Mouse (Mus musculus) MEL (cell line): Measurements from ENCODE around the gene Ccdc157. TPM values are rescaled to one million over a fixed set of nuclear protein-coding genes. Genes with fewer than 3 reads are reported as not detected.

Experiments
- DNase-seq: peaks from one replicate; pipeline ENCODE4 v3.0.0; 2011; ENCODE audit warnings: low read depth, low spot score
- H3K27ac ChIP-seq: 2 replicates; pipeline ENCODE4 v1.5.1; 2012; ENCODE audit warnings: low read depth, mild to moderate bottlenecking, control low read depth, low read length, moderate library complexity; ENCODE audit not compliant: control insufficient read depth
- H3K27me3 ChIP-seq, 2 experiments: fragments of 150-350 bp in 1 of 2; sonication (generic) in 1 of 2; 2 replicates each; pipeline ENCODE4 v1.6.1; 2012; ENCODE audit warnings: low read length in 2 of 2, mild to moderate bottlenecking in 2 of 2, improper control_type of control experiment in 1 of 2, moderate library complexity in 1 of 2; ENCODE audit not compliant: insufficient read depth in 2 of 2, control insufficient read depth in 1 of 2
- H3K36me3 ChIP-seq, 2 experiments: 2 replicates each; pipeline ENCODE4 v1.6.1; 2012 to 2014; ENCODE audit warnings: low read length in 2 of 2, improper control_type of control experiment in 1 of 2, inconsistent platforms in 1 of 2, mild to moderate bottlenecking in 1 of 2; ENCODE audit not compliant: insufficient read depth in 2 of 2, control insufficient read depth in 1 of 2
- H3K4me1 ChIP-seq, 2 experiments: fragments of 150-350 bp in 1 of 2; sonication (generic) in 1 of 2; 2 replicates each; pipeline ENCODE4 v1.6.1; 2012; ENCODE audit warnings: low read length in 2 of 2, improper control_type of control experiment in 1 of 2, mild to moderate bottlenecking in 1 of 2; ENCODE audit not compliant: insufficient read depth in 2 of 2, control insufficient read depth in 1 of 2
- H3K4me3 ChIP-seq, 2 experiments: fragments of 150-350 bp in 1 of 2; sonication (generic) in 1 of 2; 2 replicates each; pipeline ENCODE4 v1.5.1; 2012; ENCODE audit warnings: low read depth in 2 of 2, low read length in 2 of 2, mild to moderate bottlenecking in 2 of 2, moderate library complexity in 2 of 2, control low read depth in 1 of 2, improper control_type of control experiment in 1 of 2; ENCODE audit not compliant: control insufficient read depth in 1 of 2, insufficient read depth in 1 of 2
- H3K79me2 ChIP-seq: 2 replicates; pipeline ENCODE4 v1.6.1; 2012; ENCODE audit warnings: mild to moderate bottlenecking, low read length, moderate library complexity; ENCODE audit not compliant: control insufficient read depth, poor library complexity, insufficient read depth
- H3K9ac ChIP-seq: 2 replicates; pipeline ENCODE4 v1.6.1; 2012; ENCODE audit warnings: low read depth, mild to moderate bottlenecking, control low read depth, low read length, moderate library complexity; ENCODE audit not compliant: control insufficient read depth, poor library complexity, severe bottlenecking
- H3K9me3 ChIP-seq: fragments of 150-350 bp; sonication (generic); replicated peaks from 2 replicates; pipeline ENCODE4 v1.6.1; 2012; ENCODE audit warnings: mild to moderate bottlenecking, low read length, improper control_type of control experiment, moderate library complexity; ENCODE audit not compliant: insufficient read depth
- CHD1 ChIP-seq: IDR thresholded peaks from 2 replicates; pipeline ENCODE4 v1.6.1; 2012; ENCODE audit warnings: low read depth, mild to moderate bottlenecking, inconsistent platforms, low read length, improper control_type of control experiment
- CHD2 ChIP-seq: IDR thresholded peaks from 2 replicates; pipeline ENCODE4 v1.6.1; 2011; ENCODE audit warnings: low read length, improper control_type of control experiment
- E2F4 ChIP-seq: IDR thresholded peaks from 2 replicates; pipeline ENCODE4 v1.6.1; 2011; ENCODE audit warnings: low read depth, low read length, improper control_type of control experiment, borderline replicate concordance
- EP300 ChIP-seq, 2 experiments: IDR thresholded peaks; 2 replicates each; pipeline ENCODE4 v1.6.1; 2011; ENCODE audit warnings: improper control_type of control experiment in 2 of 2, low read length in 2 of 2, low read depth in 1 of 2, mild to moderate bottlenecking in 1 of 2
- GABPA ChIP-seq: IDR thresholded peaks from 2 replicates; pipeline ENCODE4 v1.6.1; 2012; ENCODE audit warnings: low read depth, mild to moderate bottlenecking, inconsistent platforms, low read length, improper control_type of control experiment, moderate library complexity
- GATA1 ChIP-seq: IDR thresholded peaks from 2 replicates; pipeline ENCODE4 v1.6.1; 2011; ENCODE audit warnings: low read depth, low read length, improper control_type of control experiment
- JUND ChIP-seq: IDR thresholded peaks from 2 replicates; pipeline ENCODE4 v1.6.1; 2011; ENCODE audit warnings: low read depth, mild to moderate bottlenecking, improper control_type of control experiment, low read length
- MAFK ChIP-seq: IDR thresholded peaks from 2 replicates; pipeline ENCODE4 v1.6.1; 2011; ENCODE audit warnings: low read depth, mild to moderate bottlenecking, low read length, improper control_type of control experiment, borderline replicate concordance
- MAX ChIP-seq: IDR thresholded peaks from 2 replicates; pipeline ENCODE4 v1.6.1; 2011; ENCODE audit warnings: low read length, improper control_type of control experiment
- MEF2A ChIP-seq: IDR thresholded peaks from 2 replicates; pipeline ENCODE4 v1.6.1; 2014; ENCODE audit warnings: low read depth, mild to moderate bottlenecking, inconsistent platforms, low read length, improper control_type of control experiment; ENCODE audit not compliant: poor library complexity, insufficient replicate concordance, severe bottlenecking; ENCODE audit errors: extremely low read depth
- MYB ChIP-seq: IDR thresholded peaks from 2 replicates; pipeline ENCODE4 v1.6.1; 2011; ENCODE audit warnings: mild to moderate bottlenecking, low read depth, low read length, improper control_type of control experiment
- NELFE ChIP-seq: IDR thresholded peaks from 2 replicates; pipeline ENCODE4 v1.6.1; 2011; ENCODE audit warnings: low read depth, low read length, improper control_type of control experiment
- NRF1 ChIP-seq: IDR thresholded peaks from 2 replicates; pipeline ENCODE4 v1.6.1; 2014; ENCODE audit warnings: low read depth, mild to moderate bottlenecking, inconsistent platforms, low read length, improper control_type of control experiment, moderate library complexity; ENCODE audit not compliant: poor library complexity, insufficient read depth, severe bottlenecking
- RAD21 ChIP-seq: IDR thresholded peaks from 2 replicates; pipeline ENCODE4 v1.6.1; 2011; ENCODE audit warnings: mild to moderate bottlenecking, low read depth, low read length, improper control_type of control experiment
- SIN3A ChIP-seq: IDR thresholded peaks from 2 replicates; pipeline ENCODE4 v1.6.1; 2012; ENCODE audit warnings: low read length, improper control_type of control experiment, inconsistent platforms
- TBP ChIP-seq: IDR thresholded peaks from 2 replicates; pipeline ENCODE4 v1.8.0; 2011; ENCODE audit warnings: low read depth, low read length, improper control_type of control experiment
- TCF12 ChIP-seq: IDR thresholded peaks from 2 replicates; pipeline ENCODE4 v1.6.1; 2014; ENCODE audit warnings: low read depth, mild to moderate bottlenecking, inconsistent platforms, low read length, improper control_type of control experiment, moderate library complexity
- USF1 ChIP-seq: IDR thresholded peaks from 2 replicates; pipeline ENCODE4 v1.6.1; 2014; ENCODE audit warnings: low read depth, mild to moderate bottlenecking, inconsistent platforms, low read length, improper control_type of control experiment, moderate library complexity
- ZC3H11A ChIP-seq: IDR thresholded peaks from 2 replicates; pipeline ENCODE4 v1.6.1; 2012; ENCODE audit warnings: low read depth, mild to moderate bottlenecking, inconsistent platforms, low read length, improper control_type of control experiment
- ZKSCAN1 ChIP-seq: IDR thresholded peaks from 2 replicates; pipeline ENCODE4 v1.6.1; 2012; ENCODE audit warnings: low read depth, mild to moderate bottlenecking, inconsistent platforms, low read length, improper control_type of control experiment, moderate library complexity
- ZMIZ1 ChIP-seq: IDR thresholded peaks from 2 replicates; pipeline ENCODE4 v1.6.1; 2012; ENCODE audit warnings: low read depth, mild to moderate bottlenecking, inconsistent platforms, low read length, improper control_type of control experiment, moderate library complexity
- polyA plus RNA-seq, 2 experiments: library from polyadenylated mRNA; stranded (reverse) in 1 of 2; unstranded in 1 of 2; fragments of >175 nt in 1 of 2; fragments of >200 nt in 1 of 2; gene quantifications; 2 replicates each; pipeline versions ENCODE4 v1.2.1 to v1.2.4; 2012; ENCODE audit warnings: low replicate concordance in 2 of 2, low read depth in 1 of 2; ENCODE audit not compliant: insufficient read length in 2 of 2, insufficient read depth in 1 of 2, missing spikeins in 1 of 2
- total RNA-seq: library from RNA; depleted of rRNA; stranded (reverse); fragments of 300-350 nt; gene quantifications from 2 replicates; pipeline ENCODE4 v1.2.3, GENCODE M21; 2012

Gene Ccdc157
- total and polyA plus RNA-seq, 3 experiments: 2.0 to 2.9 TPM; not detected in 1

GRCm38 (mm10) chr11:4113970-4114369 is 46.1 kb downstream of the Ccdc157 start (continued):
- no peak for TF ChIP-seq ZC3H11A

- TF ChIP-seq ZMIZ1: no peak
- TF ChIP-seq TBP: peak; percentile 65
- TF ChIP-seq MAX: 0 out of 2 replicates have a peak, but pooled peaks have one; percentile 11
- H3K4me3 ChIP-seq: no peak overlapping the region
- H3K4me1 ChIP-seq: peaks cover 33 to 45% of the 10 kb centered on the region in 2 experiments
- no peaks in the 10 kb centered on the region for H3K9me3 ChIP-seq
- no peaks in the 10 kb centered on the region for H3K27me3 ChIP-seq
- no peak overlapping the region for H3K27ac ChIP-seq
- no peak for DNase-seq
- no peaks in the 10 kb centered on the region for H3K79me2 ChIP-seq
- peaks cover 3 to 33% of the 10 kb centered on the region in 2 experiments; a peak in 3 of 4 replicates for H3K36me3 ChIP-seq
- H3K9ac ChIP-seq: no peak overlapping the region
Measured at GRCm38 (mm10) chr11:4113496-4113895, 46.6 kb downstream of the Ccdc157 start.

DNA sequence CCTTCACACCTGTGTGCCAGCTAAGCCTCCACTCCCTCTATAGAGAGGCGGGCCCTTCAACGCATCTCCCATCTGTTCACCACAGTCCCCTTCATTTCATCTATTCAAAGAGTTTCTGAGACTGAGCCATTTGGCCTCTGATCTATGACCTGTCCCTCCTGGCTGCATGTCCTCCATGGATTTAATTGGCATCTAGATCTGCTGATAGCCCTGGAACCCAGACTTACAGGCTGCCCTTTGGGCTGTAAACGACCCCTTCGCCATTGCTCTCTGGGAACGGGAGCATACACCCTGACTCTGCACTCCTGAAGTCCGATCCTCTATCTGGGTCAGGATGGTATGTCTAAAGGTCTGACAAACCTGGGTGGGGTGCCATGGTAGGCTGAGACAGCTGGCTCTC is 47.2 kb downstream of the Ccdc157 start:
- Histone ChIP-seq H3K9me3 (no peaks in the 10 kb centered on the region), H3K9ac (no peak overlapping the region), H3K4me3 (no peak overlapping the region), H3K27me3 (no peaks in the 10 kb centered on the region), H3K36me3 (peaks cover 3 to 33% of the 10 kb centered on the region in 2 experiments; a peak in 3 of 4 replicates), H3K4me1 (peaks cover 29 to 44% of the 10 kb centered on the region in 2 experiments), H3K79me2 (no peaks in the 10 kb centered on the region), H3K27ac (no peak overlapping the region)
- TF ChIP-seq JUND: no peak
- no peak for TF ChIP-seq GABPA
- TF ChIP-seq NRF1: no peak
- no peak for TF ChIP-seq CHD1
- no peak for TF ChIP-seq MAFK
- no peak for TF ChIP-seq TCF12
- TF ChIP-seq MYB: no peak
- no peak for TF ChIP-seq E2F4
- no peak for TF ChIP-seq MEF2A
- no peak for TF ChIP-seq NELFE
- TF ChIP-seq EP300 (IDR thresholded peaks at IDR 0.05; ENCODE audit: low read depth in 1 of 2, low read length in 2 of 2): no peak
- TF ChIP-seq USF1: no peak
- no peak for TF ChIP-seq SIN3A
- TF ChIP-seq RAD21: no peak
- no peak for TF ChIP-seq GATA1
- TF ChIP-seq ZKSCAN1: no peak
- no peak for TF ChIP-seq MAX
- no peak for TF ChIP-seq CHD2
- no peak for DNase-seq
